14 mouse cellular contexts compared by ENCODE assay signal in the genomic region with DNA sequence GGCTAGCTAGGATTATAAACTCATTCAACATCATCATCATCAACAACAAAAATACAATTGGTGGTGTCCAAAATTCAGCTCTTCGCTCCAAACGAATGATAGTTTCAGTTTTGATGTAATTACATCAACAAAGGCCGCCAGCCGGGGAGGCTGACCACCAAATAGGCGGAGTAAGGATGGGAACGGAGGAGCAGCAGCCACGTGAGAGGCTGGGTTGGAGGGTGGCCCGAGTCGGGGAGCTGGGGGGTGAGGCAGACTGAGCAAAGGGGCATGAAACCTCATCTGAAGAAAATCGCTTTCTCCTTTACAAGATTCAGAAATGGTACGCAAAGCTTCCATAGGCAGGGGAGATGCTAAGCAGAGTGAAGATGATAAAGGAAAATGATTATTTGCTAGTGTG. TPM values are rescaled to one million over a fixed set of nuclear protein-coding genes. Genes with fewer than 3 reads are reported as not detected.
DNase-seq lines count a peak whose midpoint lies in the region; TF ChIP-seq lines count a peak whose summit lies in the region.
"Had no signal": no experiment of that assay in that cellular context is flagged by ENCODE, and none has a peak within 500 bp of the region (broad histone marks: within the 10 kb centered on the region; RNA-seq: fewer than 3 reads in every experiment).

No protein-coding gene starts in this region.

- intact Hi-C loops in heart, postnatal 25 days (cut with DNase I) = no loop called here
- intact Hi-C loops in left cerebral cortex, adult 2 months (cut with DNase I) = no loop called here
- intact Hi-C loops in left cerebral cortex, postnatal 14 days (cut with DNase I) = no loop called here

- H3K27ac ChIP-seq in left cerebral cortex, adult 2 months = no peak overlapping the region
- H3K27ac ChIP-seq: embryonic facial prominence, embryonic 12.5 days; forebrain, embryonic 10.5 days; kidney, embryonic 15.5 days; macrophage had no signal

- DNase-seq in heart, adult 9 months (ENCODE audit: low spot score in 2 of 2) = peak; percentile 11 to 12
- no peak for DNase-seq in heart, postnatal 25 days (ENCODE audit: low spot score)
- DNase-seq in left cerebral cortex, adult 2 months (ENCODE audit: extremely low spot score in 1 of 2, low spot score in 2 of 2) = no peak
- DNase-seq in left cerebral cortex, adult 8-10 months (ENCODE audit: low spot score in 2 of 2) = no peak
- peak; percentile 53 for DNase-seq in testis, postnatal 10 days (ENCODE audit: low spot score)
- no peak for DNase-seq in testis, postnatal 14 days (ENCODE audit: low spot score)
- peak; percentile 31 to 45 for DNase-seq in cerebellum, postnatal 36 days
- no peak for DNase-seq in left cerebral cortex, postnatal 14 days (ENCODE audit: low spot score in 2 of 2)
- DNase-seq: midbrain, embryonic 14.5 days; thymus, postnatal 36 days had no signal

- H3K4me3 ChIP-seq in left cerebral cortex, adult 2 months = 0 out of 2 replicates have a peak overlapping the region, but pooled peaks have one; percentile 21
- H3K4me3 ChIP-seq: embryonic facial prominence, embryonic 12.5 days; forebrain, embryonic 10.5 days; kidney, embryonic 15.5 days had no signal

- TF ChIP-seq CTCF in left cerebral cortex, adult 2 months (IDR thresholded peaks at IDR 0.05) = no peak

RNA-seq across cellular contexts. Expression of a gene that starts 34.6 kb away (rescaled TPM):
- 1 to 10 TPM; 1.4 TPM for total RNA-seq in heart, postnatal 25 days (2021)
- 1 to 10 TPM; 6.9 to 8.5 TPM for total RNA-seq in left cerebral cortex, adult 2 months (2021)
- 1 to 10 TPM; 8.4 to 8.7 (median 8.5) TPM for total RNA-seq in left cerebral cortex, adult 8-10 months (2022)
- total RNA-seq in left cerebral cortex, postnatal 14 days (2021) = 10 to 100 TPM; 14.5 TPM

RNA-seq across cellular contexts. Expression of a gene that starts 42.3 kb away (rescaled TPM):
- 10 to 100 TPM; 12.0 to 12.6 TPM for total RNA-seq in heart, postnatal 25 days (2021)
- total RNA-seq in left cerebral cortex, adult 2 months (2021) = 10 to 100 TPM; 46.5 to 48.2 TPM
- total RNA-seq in left cerebral cortex, adult 8-10 months (2022) = 10 to 100 TPM; 40.9 to 45.1 (median 44.2) TPM
- 10 to 100 TPM; 36.8 to 37.4 TPM for total RNA-seq in left cerebral cortex, postnatal 14 days (2021)

RNA-seq across cellular contexts. Expression of a gene that starts 43.1 kb away (rescaled TPM):
- total RNA-seq in heart, postnatal 25 days (2021) = 10 to 100 TPM; 33.5 to 38.2 TPM
- total RNA-seq in left cerebral cortex, adult 2 months (2021) = 10 to 100 TPM; 83.2 to 93.0 TPM
- total RNA-seq in left cerebral cortex, adult 8-10 months (2022) = 10 to 100 TPM; 73.7 to 94.6 (median 86.7) TPM
- 10 to 100 TPM; 64.2 to 68.9 TPM for total RNA-seq in left cerebral cortex, postnatal 14 days (2021)

Comparison
In these comparisons a context has a peak if more than half of its experiments do, and no peak if none do; other contexts are left out.
1. DNase-seq: peak in heart, adult 9 months (2 of 2), testis, postnatal 10 days (single experiment) and cerebellum, postnatal 36 days (2 of 2); none in heart, postnatal 25 days (single experiment), left cerebral cortex, adult 2 months (0 of 2), left cerebral cortex, adult 8-10 months (0 of 2), testis, postnatal 14 days (single experiment) and left cerebral cortex, postnatal 14 days (0 of 2).